Mouse (Mus musculus): Measurements from ENCODE around the gene Atp5k. TPM values are rescaled to one million over a fixed set of nuclear protein-coding genes. Genes with fewer than 3 reads are reported as not detected.

Gene Atp5k
- polyA plus RNA-seq (2014; fragmentation: Illumina TruSeq; extraction: RNeasy Lipid Tissue Mini Kit (QIAGEN cat#74804); ENCODE audit: low read depth, low replicate concordance): 147 TPM

GRCm38 (mm10) chr5:108433804-108434587 is at the start of gene Atp5k:
TSS of gene Atp5k (minus strand) at chr5:108434448.

GRCm38 (mm10) chr5:108461082-108462065 is 27.1 kb upstream of the Atp5k start, which contains the start of gene Pcgf3:
TSS of gene Pcgf3 (plus strand) at chr5:108461232.

DNA sequence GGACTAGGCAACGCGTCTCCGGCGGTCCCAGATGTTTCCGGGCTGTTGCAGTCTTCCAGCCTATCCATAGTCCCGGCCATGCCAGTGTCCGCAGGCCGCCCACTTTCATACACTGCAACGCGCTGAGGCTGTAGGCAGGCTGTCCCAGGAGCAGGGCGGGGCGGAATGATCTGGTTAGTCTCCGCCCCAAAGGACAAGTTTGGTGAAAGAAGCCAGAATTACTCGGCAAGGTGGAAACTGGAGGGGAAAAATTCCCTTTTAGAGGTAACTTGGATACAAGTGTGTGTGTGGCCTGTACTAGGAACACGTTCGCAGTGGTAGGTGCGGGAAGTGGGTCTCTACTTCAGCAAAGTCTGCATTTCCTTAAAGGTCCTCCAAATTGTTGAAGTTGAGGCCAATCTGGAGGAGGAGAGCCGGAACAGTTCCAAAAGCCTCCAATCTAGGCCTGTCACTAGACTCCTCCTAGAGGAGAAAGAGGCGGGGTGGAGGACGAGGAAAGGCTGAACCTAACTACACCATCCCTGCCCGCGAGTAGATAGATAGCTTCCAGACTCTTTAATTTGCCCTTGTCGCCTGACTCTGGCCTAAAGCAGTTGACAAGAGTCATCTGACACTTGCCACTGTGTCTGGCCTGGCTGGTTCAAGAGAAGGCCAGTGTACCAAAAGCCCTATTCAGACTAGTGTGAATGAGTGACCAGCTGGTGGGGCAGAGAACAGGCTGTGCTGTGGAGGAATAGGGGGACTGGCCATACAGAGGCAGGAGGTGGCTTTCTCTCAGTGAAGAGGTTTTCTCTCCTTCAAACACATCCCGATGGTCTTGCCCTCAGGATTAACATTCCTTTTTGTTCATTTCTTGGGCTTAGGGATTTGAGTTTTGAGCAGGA is 14.8 kb upstream of the Atp5k start, which contains the start of gene Mfsd7a:
Mfsd7a (minus strand) TSS at position 107 of the 884 bp plus-strand sequence.

DNA sequence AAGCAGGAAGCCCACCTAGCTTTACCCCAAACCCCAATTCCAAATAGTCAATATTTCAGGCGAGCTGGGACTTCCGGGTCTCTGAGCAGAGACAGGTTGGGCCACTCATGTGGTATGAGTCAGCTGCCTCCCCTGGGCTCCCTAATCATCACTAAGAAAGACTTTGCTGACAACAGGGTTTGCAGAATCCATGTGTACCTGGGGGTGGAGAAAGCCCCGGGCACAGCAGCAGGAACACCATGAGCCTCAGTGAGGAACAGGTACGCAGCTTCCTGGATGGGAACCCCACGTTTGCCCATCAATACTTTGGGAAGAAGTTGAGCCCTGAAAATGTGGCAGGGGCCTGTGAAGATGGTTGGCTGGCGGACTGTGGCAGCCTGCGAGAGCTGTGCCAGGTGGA is 46.0 kb downstream of the Atp5k start, which contains the start of gene Pde6b:
Pde6b (plus strand) TSS at position 191 of the 400 bp plus-strand sequence.

Other genes with a start within 250 kb of the Atp5k start
- gene Dr1, start 165.6 kb downstream of the Atp5k start, polyA plus RNA-seq (2014; fragmentation: Illumina TruSeq; extraction: RNeasy Lipid Tissue Mini Kit (QIAGEN cat#74804); ENCODE audit: low read depth, low replicate concordance): 144 TPM
- 43.6 TPM for gene Pigg, start 121.8 kb downstream of the Atp5k start, polyA plus RNA-seq (2014; fragmentation: Illumina TruSeq; extraction: RNeasy Lipid Tissue Mini Kit (QIAGEN cat#74804); ENCODE audit: low read depth, low replicate concordance)
- not detected for gene Gm42517, start 66.5 kb downstream of the Atp5k start, polyA plus RNA-seq (2014; fragmentation: Illumina TruSeq; extraction: RNeasy Lipid Tissue Mini Kit (QIAGEN cat#74804); ENCODE audit: low read depth, low replicate concordance)
- not detected for gene Pde6b, start 46.1 kb downstream of the Atp5k start, polyA plus RNA-seq (2014; fragmentation: Illumina TruSeq; extraction: RNeasy Lipid Tissue Mini Kit (QIAGEN cat#74804); ENCODE audit: low read depth, low replicate concordance)
- gene Mfsd7a, start 14.4 kb upstream of the Atp5k start, polyA plus RNA-seq (2014; fragmentation: Illumina TruSeq; extraction: RNeasy Lipid Tissue Mini Kit (QIAGEN cat#74804); ENCODE audit: low read depth, low replicate concordance): 0.73 TPM
- 19.9 TPM for gene Pcgf3, start 26.8 kb upstream of the Atp5k start, polyA plus RNA-seq (2014; fragmentation: Illumina TruSeq; extraction: RNeasy Lipid Tissue Mini Kit (QIAGEN cat#74804); ENCODE audit: low read depth, low replicate concordance)
- gene Cplx1, start 115.6 kb upstream of the Atp5k start, polyA plus RNA-seq (2014; fragmentation: Illumina TruSeq; extraction: RNeasy Lipid Tissue Mini Kit (QIAGEN cat#74804); ENCODE audit: low read depth, low replicate concordance): not detected
- 55.0 TPM for gene Gak, start 195.3 kb upstream of the Atp5k start, polyA plus RNA-seq (2014; fragmentation: Illumina TruSeq; extraction: RNeasy Lipid Tissue Mini Kit (QIAGEN cat#74804); ENCODE audit: low read depth, low replicate concordance)
- 24.1 TPM for gene Tmem175, start 195.3 kb upstream of the Atp5k start, polyA plus RNA-seq (2014; fragmentation: Illumina TruSeq; extraction: RNeasy Lipid Tissue Mini Kit (QIAGEN cat#74804); ENCODE audit: low read depth, low replicate concordance)
- 5.1 TPM for gene Idua, start 225.9 kb upstream of the Atp5k start, polyA plus RNA-seq (2014; fragmentation: Illumina TruSeq; extraction: RNeasy Lipid Tissue Mini Kit (QIAGEN cat#74804); ENCODE audit: low read depth, low replicate concordance)
- gene Dgkq, start 235.2 kb upstream of the Atp5k start, polyA plus RNA-seq (2014; fragmentation: Illumina TruSeq; extraction: RNeasy Lipid Tissue Mini Kit (QIAGEN cat#74804); ENCODE audit: low read depth, low replicate concordance): 9.8 TPM
- 13.5 TPM for gene Slc26a1, start 241.1 kb upstream of the Atp5k start, polyA plus RNA-seq (2014; fragmentation: Illumina TruSeq; extraction: RNeasy Lipid Tissue Mini Kit (QIAGEN cat#74804); ENCODE audit: low read depth, low replicate concordance)